Mouse (Mus musculus) intestine, embryonic 16.5 days (tissue): ENCODE measurements around the gene Tab1. TPM values are rescaled to one million over a fixed set of nuclear protein-coding genes. Genes with fewer than 3 reads are reported as not detected.

ENCODE experiments used
- ATAC-seq: fragments of 200-750 bp; cut with Nextera tagmentation; 2 replicates; pipeline ENCODE4 v1.8.0; 2017; ENCODE audit warnings: moderate TSS enrichment, moderate library complexity
- H3K27ac ChIP-seq: fragments of 300-500 bp; sonication (generic); 2 replicates; pipeline ENCODE4 v1.5.1; 2014; ENCODE audit warnings: mild to moderate bottlenecking, low read length
- H3K27me3 ChIP-seq: fragments of 300-500 bp; sonication (generic); replicated peaks from 2 replicates; pipeline ENCODE4 v1.6.1; 2014; ENCODE audit warnings: low read length, control low read depth, mixed read lengths; ENCODE audit not compliant: control insufficient read depth, insufficient read depth
- H3K36me3 ChIP-seq: fragments of 300-500 bp; sonication (generic); 2 replicates; pipeline ENCODE4 v1.6.1; 2014; ENCODE audit warnings: low read length, control low read depth; ENCODE audit not compliant: control insufficient read depth, insufficient read depth
- H3K4me1 ChIP-seq: fragments of 300-500 bp; sonication (generic); 2 replicates; pipeline ENCODE4 v1.6.1; 2014; ENCODE audit warnings: low read length, control low read depth, mixed read lengths; ENCODE audit not compliant: control insufficient read depth, insufficient read depth
- H3K4me2 ChIP-seq: fragments of 300-500 bp; sonication (generic); 2 replicates; pipeline ENCODE4 v1.6.1; 2014; ENCODE audit warnings: low read depth, low read length, control low read depth
- H3K4me3 ChIP-seq: fragments of 300-500 bp; sonication (generic); 2 replicates; pipeline ENCODE4 v1.5.1; 2014; ENCODE audit warnings: mild to moderate bottlenecking, low read length
- H3K9ac ChIP-seq: fragments of 300-500 bp; sonication (generic); 2 replicates; pipeline ENCODE4 v1.6.1; 2014; ENCODE audit warnings: low read depth, low read length
- H3K9me3 ChIP-seq: fragments of 300-500 bp; sonication (generic); 2 replicates; pipeline ENCODE4 v1.6.1; 2016; ENCODE audit warnings: low read length, control low read depth; ENCODE audit not compliant: control insufficient read depth
- WGBS: fragments of 180-500 bp; shearing (Covaris S2); extraction: QIAGEN DNeasy Blood & Tissue Kit; methylation state at CpG from one replicate; pipeline ENCODE4 v1.1.7; 2014; 5-methylcytosine and 5-hydroxymethylcytosine counted together
- polyA plus RNA-seq: library from polyadenylated mRNA; unstranded; fragments of >200 nt; fragmentation: Nextera tagmentation; extraction: Ambion mirVana; gene quantifications from 2 replicates; pipeline ENCODE4 v1.2.1, GENCODE M21; 2015

The Tab1 gene
- polyA plus RNA-seq, 1 experiment from 2014 or later: 29.6 TPM

DNA sequence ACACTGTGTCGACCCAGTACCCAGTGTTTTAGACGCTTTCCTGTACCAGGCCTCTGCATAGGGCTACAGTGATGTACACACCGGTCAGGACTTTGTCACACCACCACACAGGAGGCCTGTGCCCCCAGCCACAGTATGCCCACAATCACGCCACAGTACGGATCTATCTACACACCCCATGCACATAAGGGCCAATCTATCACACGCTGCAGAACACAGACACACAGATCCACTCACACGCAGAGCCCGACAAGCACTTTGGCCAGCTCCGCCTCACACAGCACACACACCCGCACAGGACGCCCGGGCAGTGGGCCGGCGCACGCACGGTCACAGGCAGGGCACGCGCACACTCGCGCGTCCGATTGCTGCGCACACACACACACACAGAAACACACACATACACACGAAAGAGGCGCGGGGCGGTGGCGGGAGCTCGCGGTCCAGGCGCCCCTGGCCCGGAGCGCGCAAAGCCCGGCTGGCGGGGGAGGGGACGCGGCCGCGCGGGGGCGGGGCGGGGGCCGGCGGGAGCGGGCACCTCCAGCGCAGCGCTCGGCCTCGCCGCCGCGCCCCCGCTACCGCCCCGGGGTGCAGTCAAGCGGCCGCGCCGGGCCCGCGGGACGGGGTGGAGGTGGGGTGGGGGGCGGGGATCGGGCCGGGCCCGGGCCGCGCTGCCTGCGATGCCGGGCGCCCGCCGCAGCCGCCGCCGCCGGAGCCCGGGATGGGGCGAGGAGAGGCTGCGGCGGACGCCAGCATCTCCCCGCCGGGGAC lies 40.3 kb downstream of the Tab1 start, which contains the start of gene Mgat3:
Mgat3 (plus strand) TSS at position 721 of the 771 bp plus-strand sequence.
- Histone ChIP-seq H3K4me1 (peaks cover 31% of the 10 kb centered on the region), H3K4me2 (peak within 1 kb of the TSS; percentile 97), H3K4me3 (peak within 1 kb of the TSS; percentile 80), H3K9ac (peak within 1 kb of the TSS; percentile 91), H3K27ac (peak within 1 kb of the TSS; percentile 65), H3K36me3 (no peaks in the 10 kb centered on the region), H3K27me3 (no peaks in the 10 kb centered on the region), H3K9me3 (no peaks in the 10 kb centered on the region)
- ATAC-seq: peak; percentile 83
- WGBS: 3% methylated on average over 41 of the region's 85 CpGs

GRCm38 (mm10) chr15:80173781-80174597 lies 41.1 kb downstream of the Tab1 start:
- peak overlapping the region; percentile 91 for H3K9ac ChIP-seq
- peaks cover 34% of the 10 kb centered on the region for H3K4me1 ChIP-seq
- peak overlapping the region; percentile 80 for H3K4me3 ChIP-seq
- WGBS: under 1% methylated on average over 48 of the region's 60 CpGs
- peak overlapping the region; percentile 97 for H3K4me2 ChIP-seq
- peak overlapping the region; percentile 65 for H3K27ac ChIP-seq
- no peaks in the 10 kb centered on the region for H3K36me3 ChIP-seq
- H3K27me3 ChIP-seq: no peaks in the 10 kb centered on the region
- no peaks in the 10 kb centered on the region for H3K9me3 ChIP-seq
- ATAC-seq: peak; percentile 27

DNA sequence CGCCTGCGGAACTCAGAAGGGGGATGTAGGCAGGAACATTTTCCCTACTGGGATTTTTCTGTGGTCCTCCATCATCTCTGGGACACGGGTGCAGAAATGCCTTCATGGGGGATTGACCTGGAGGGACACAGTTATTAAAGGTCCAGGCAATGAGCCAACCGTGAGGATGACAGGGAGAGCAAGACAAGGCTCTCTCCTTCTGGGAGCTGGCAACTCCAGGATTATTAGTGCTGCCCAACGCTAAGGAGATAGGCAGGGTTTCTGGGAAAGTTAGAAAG lies 41.6 kb downstream of the Tab1 start:
- Histone ChIP-seq H3K4me2 (peak overlapping the region; percentile 97), H3K27me3 (no peaks in the 10 kb centered on the region), H3K9ac (peak overlapping the region; percentile 91), H3K4me1 (peaks cover 38% of the 10 kb centered on the region), H3K36me3 (no peaks in the 10 kb centered on the region), H3K27ac (0 out of 2 replicates have a peak overlapping the region, but pooled peaks have one; percentile 65), H3K4me3 (peak overlapping the region; percentile 80), H3K9me3 (no peaks in the 10 kb centered on the region)
- WGBS: 13% methylated on average over 5 of the region's 5 CpGs
- no peak for ATAC-seq

DNA sequence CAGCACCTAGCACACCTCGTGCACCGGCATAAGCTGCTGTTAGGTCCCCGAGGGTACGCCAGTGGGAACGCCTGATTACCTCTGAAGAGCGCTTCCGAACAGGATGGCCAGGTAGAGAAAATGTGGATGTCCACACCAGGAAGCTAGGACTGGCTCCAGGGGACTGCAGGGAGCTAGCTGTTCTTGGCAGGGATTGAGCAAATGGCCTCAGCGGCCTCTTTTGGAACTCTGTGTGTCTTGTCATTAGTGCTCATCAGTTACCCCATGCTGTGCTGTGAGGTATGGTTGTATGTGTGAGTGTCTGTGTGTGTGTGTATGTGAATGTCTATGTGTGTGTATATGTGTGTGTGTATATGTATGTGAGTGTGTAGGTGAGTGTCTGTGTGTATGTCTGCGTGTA lies 42.4 kb downstream of the Tab1 start:
- H3K9ac ChIP-seq: peak overlapping the region; percentile 91; the same call in 1 of the 2 replicates
- peaks cover 34% of the 10 kb centered on the region for H3K4me1 ChIP-seq
- peak overlapping the region; percentile 97; the same call in 1 of the 2 replicates for H3K4me2 ChIP-seq
- no peaks in the 10 kb centered on the region for H3K27me3 ChIP-seq
- 75% methylated on average over 9 of the region's 9 CpGs for WGBS
- H3K4me3 ChIP-seq: peak overlapping the region; percentile 80; the same call in 1 of the 2 replicates
- H3K9me3 ChIP-seq: no peaks in the 10 kb centered on the region
- ATAC-seq: no peak
- H3K27ac ChIP-seq: no peak overlapping the region
- H3K36me3 ChIP-seq: no peaks in the 10 kb centered on the region

GRCm38 (mm10) chr15:80175756-80176155 lies 42.8 kb downstream of the Tab1 start:
- WGBS: 79% methylated on average over 6 of the region's 6 CpGs
- H3K9me3 ChIP-seq: no peaks in the 10 kb centered on the region
- no peaks in the 10 kb centered on the region for H3K36me3 ChIP-seq
- ATAC-seq: no peak
- no peak overlapping the region for H3K9ac ChIP-seq
- H3K4me3 ChIP-seq: no peak overlapping the region
- no peak overlapping the region for H3K27ac ChIP-seq
- no peaks in the 10 kb centered on the region for H3K27me3 ChIP-seq
- no peak overlapping the region for H3K4me2 ChIP-seq
- peaks cover 31% of the 10 kb centered on the region for H3K4me1 ChIP-seq

- H3K9me3 ChIP-seq: no peaks in the 10 kb centered on the region
- H3K27ac ChIP-seq: no peak overlapping the region
- 91% methylated on average over 7 of the region's 7 CpGs for WGBS
- H3K4me1 ChIP-seq: peaks cover 11% of the 10 kb centered on the region; the same call in 1 of the 2 replicates
- ATAC-seq: no peak
- H3K36me3 ChIP-seq: no peaks in the 10 kb centered on the region
- no peaks in the 10 kb centered on the region for H3K27me3 ChIP-seq
- no peak overlapping the region for H3K4me2 ChIP-seq
- H3K4me3 ChIP-seq: no peak overlapping the region
- H3K9ac ChIP-seq: no peak overlapping the region
Observed at GRCm38 (mm10) chr15:80181561-80181960, 48.6 kb downstream of the Tab1 start.

DNA sequence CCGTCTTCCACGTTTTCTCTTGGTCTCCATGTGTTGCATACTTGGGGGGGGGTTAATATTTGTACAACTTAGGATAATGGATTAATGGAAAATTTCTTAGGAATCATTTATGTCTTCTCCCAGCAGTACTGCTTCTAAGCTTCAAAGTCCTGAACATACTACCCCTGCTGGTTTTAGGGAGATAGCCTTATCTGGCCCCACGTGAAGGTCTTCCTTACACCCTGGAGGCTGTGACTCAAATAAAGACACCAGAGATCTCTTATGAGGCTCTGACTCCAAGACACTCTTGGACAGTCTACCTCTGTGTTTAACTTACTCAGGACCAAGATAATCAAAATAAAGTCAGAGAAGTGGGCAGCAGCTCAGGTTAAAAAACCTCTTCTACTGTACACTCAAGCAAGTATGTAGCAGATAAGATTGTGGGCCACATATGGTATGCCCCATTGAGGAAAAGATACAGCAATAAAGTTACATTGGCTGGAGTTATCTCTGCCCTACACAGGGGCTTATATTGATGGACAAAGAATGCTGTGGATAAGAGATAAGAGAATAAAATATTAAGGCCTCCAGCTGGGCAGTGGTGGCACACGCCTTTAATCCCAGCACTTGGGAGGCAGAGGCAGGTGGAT lies 49.3 kb downstream of the Tab1 start:
- peaks cover 11% of the 10 kb centered on the region; the same call in 1 of the 2 replicates for H3K4me1 ChIP-seq
- H3K27ac ChIP-seq: no peak overlapping the region
- ATAC-seq: no peak
- no peaks in the 10 kb centered on the region for H3K9me3 ChIP-seq
- no peak overlapping the region for H3K9ac ChIP-seq
- no peaks in the 10 kb centered on the region for H3K36me3 ChIP-seq
- H3K4me2 ChIP-seq: no peak overlapping the region
- H3K4me3 ChIP-seq: no peak overlapping the region
- WGBS: 83% methylated on average over 4 of the region's 4 CpGs
- no peaks in the 10 kb centered on the region for H3K27me3 ChIP-seq

GRCm38 (mm10) chr15:80188927-80189326 lies 56.0 kb downstream of the Tab1 start:
- peaks cover 39% of the 10 kb centered on the region for H3K4me1 ChIP-seq
- H3K9ac ChIP-seq: no peak overlapping the region
- WGBS: 75% methylated on average over 5 of the region's 5 CpGs
- H3K4me2 ChIP-seq: no peak overlapping the region; the same call in 1 of the 2 replicates
- H3K27ac ChIP-seq: peak overlapping the region; percentile 95
- no peaks in the 10 kb centered on the region for H3K36me3 ChIP-seq
- H3K27me3 ChIP-seq: no peaks in the 10 kb centered on the region
- no peak overlapping the region for H3K4me3 ChIP-seq
- H3K9me3 ChIP-seq: no peaks in the 10 kb centered on the region
- ATAC-seq: no peak

DNA sequence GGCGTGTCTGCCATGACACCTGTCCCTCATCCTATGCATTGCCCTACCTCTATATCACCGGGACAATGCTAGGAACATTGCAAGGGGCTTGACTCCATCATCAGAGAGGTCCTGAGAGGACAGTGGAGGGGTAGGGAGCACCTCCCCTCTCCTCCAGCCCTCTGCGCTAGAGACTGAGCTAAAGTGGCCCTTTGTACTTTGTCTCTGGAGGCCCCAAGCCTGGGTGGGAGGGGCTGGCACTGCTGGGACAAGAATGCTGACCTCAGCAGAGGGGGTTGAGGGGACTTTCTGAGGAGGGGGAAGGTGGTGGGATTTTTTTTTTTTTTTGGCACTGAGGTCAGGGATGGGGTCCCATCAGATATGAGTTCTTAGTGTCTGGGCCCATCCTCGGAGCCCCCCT lies 57.1 kb downstream of the Tab1 start:
- Histone ChIP-seq H3K4me3 (peak overlapping the region; percentile 13; the same call in 1 of the 2 replicates), H3K9me3 (no peaks in the 10 kb centered on the region), H3K36me3 (no peaks in the 10 kb centered on the region), H3K4me1 (peaks cover 42% of the 10 kb centered on the region), H3K4me2 (peak overlapping the region; percentile 45), H3K9ac (peak overlapping the region; percentile 27; the same call in 1 of the 2 replicates), H3K27me3 (no peaks in the 10 kb centered on the region), H3K27ac (peak overlapping the region; percentile 95)
- 54% methylated on average over 4 of the region's 4 CpGs for WGBS
- peak; percentile 55 for ATAC-seq
